Mouse (Mus musculus): Measurements from ENCODE around the gene Emc10.

Gene Emc10

DNA sequence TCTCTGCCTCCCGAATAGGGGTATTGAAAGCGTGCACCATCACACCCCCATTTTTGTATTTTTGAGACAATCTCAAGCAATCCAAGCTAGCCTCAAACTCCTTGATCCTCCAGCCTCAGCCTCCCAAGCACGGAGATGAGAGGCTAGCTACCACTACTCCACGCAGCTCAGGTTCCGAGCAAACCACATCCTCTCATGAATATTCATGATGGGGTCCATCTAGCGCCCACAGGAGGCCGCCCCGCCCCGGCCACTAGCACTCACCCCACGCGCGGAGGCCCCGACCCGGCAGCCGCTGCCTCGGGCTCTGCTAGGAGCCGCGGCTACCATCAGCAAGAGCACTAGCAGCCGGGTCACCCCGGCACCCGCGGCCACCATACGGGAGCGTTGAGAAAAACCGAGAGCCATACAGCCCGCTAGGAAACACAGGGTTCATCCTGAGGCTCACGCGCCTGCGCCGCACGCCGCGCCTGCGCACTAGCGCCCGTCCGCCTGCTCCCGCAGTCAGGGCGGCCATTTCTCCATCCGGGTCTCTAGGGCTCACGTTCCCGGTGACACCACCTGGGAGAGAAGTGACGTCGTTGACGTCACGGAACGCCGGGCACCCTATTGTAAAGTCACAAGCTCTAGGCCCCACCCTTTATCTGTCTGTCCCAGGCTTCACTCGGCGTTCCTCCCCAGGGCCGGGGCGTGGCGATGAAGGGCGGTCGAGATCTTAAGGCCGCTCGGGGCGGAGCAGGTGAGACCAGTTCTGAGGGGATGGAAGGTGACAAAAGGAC lies at the start of gene Emc10, which contains the start of gene Fam71e1:
Gene Emc10 (minus strand): TSS at position 538 of the 779 bp plus-strand sequence.
Gene Fam71e1 (plus strand): TSS at position 590 of the 779 bp plus-strand sequence.
- peak; percentile 99 to 100 for DNase-seq

DNA sequence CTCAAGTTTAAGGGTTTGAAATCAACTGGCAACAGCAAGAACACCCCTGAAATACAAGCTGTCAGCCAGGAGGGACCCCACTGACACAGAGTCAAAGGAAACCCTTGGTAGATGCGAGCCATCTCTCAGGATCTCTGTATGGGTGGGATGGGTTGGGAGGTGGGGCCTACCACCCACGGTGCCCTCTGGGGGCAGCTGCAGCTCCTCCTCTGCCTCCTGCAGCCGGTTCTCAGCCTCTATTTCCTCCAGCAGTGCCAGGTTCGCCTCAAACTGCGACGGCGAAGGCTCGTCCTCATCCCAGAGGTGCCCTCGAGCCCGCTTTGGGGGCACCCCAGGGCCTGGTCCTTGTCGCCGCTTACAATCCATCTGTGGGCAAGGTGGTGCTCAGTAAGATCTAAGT lies 46.7 kb upstream of the Emc10 start:
- no peak for DNase-seq

DNA sequence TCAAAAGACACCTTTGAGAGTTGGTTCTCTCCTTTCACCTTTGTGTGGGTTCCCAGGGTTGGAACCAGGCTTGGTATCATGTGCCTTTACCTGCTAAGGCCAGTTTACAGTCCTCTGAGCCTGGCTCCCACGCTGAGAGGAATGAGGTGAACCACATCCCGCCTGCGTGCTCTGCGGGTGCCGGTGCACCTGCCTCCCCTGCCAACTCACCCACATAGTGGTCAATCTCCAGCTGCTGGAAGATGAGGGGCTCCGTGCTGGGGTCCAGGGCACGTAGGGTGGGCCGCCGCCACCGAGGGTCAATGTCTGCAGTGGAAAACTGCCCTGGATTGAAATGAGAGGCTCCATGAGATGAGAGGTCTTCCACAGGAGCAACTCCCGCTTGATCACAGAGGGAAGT lies 46.2 kb upstream of the Emc10 start:
- no peak for DNase-seq

DNA sequence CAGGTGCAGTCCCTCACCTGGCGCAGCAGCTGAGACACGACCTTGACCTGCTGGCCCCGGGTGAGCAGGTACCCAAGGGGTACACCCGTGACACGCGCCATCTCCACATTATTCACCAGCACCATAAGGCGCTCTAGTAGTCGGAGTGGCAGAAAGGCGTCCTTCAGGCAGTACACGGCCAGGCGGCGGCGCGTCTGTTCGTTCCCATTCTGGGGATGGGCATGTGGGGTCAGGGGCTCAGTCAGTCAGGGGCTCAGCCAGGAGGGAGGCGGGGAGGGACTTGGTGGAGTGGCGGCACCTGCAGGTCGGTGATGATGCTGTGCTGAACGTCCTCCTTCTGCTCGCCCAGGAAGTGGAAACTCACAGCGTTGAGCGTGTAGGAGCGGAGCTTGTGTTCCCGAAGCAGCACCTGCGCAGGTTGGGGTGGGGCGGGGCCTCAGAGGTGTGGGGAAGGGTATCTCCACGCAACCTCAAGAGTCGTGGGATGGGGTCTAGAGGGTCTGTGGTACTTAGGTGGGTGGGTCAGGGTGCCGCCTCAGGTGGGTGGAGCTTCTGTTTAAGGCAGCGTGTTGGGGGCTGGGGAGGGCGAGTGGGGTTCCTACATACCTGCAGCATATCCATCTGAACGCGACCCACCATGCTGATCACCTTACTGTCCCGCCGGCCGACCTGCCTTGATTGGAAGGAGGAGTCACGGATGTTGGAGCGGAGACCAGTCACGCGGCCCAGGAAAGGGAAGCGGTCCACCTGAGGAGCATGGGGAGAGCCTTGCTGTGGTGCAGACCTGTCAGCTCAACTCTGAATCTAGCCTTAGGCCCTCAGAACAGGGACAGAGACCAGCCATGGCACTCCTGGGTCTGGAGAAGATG lies 42.7 kb upstream of the Emc10 start:
- DNase-seq = no peak

DNA sequence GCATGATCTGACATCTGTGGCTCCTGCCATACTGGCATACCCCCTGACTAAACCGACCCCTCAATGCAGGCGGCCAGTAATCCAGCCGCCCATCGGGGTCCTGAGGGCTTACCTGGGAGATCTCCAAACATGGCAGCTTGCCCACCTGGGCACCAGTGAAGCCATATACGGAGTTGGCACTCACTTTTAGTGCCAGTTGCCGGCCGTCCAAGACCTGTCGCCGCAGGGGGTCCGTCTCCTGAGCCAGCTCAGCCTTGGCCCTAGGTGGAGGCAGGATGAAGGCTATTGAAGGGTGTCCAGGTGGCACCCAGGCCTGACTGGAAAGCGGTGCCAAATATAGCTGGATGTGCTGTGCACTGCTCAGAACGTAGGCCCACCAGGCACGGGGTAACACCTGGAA lies 41.2 kb upstream of the Emc10 start:
- peak; percentile 82 to 84 for DNase-seq

DNA sequence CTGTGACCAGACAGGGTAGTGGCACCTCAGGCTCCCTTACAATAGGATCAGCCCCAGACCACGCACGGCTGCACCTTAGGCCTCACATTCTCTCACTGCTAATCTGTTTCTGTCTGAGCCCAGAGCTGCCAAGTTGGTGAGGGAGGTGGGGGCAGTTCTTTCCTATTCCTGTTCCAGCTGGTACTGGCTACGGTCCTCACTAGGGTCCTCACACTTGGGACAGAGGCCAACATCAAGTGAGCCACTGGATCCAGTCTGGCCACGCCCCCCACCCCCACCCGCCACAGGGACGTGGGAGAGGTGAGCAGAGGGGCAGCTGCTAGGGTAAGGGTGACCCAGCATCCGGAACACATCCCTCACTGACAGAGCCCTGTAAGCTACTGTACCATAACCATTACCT lies 40.7 kb upstream of the Emc10 start:
- DNase-seq = peak in 1 of 2 experiments; percentile 40

DNA sequence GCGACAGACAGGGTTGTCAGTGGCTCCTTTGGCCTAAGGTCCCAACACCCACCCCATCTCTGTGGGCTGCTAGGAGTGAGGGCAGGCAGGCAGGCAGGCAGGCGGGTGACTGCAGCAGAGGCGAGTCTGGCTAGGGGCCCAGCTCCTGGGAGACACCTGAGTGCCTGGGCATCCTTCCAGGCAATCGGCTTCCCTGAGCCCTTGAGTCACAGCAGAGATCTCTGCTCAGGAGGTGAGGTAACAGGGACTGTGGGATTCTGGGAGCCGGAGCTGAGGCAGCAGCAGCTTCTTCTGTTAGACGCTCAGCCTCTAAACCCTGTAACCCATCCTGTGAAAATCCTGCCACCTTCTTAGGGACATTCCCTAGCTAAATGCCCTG lies 40.2 kb upstream of the Emc10 start:
- peak; percentile 86 to 90 for DNase-seq

DNA sequence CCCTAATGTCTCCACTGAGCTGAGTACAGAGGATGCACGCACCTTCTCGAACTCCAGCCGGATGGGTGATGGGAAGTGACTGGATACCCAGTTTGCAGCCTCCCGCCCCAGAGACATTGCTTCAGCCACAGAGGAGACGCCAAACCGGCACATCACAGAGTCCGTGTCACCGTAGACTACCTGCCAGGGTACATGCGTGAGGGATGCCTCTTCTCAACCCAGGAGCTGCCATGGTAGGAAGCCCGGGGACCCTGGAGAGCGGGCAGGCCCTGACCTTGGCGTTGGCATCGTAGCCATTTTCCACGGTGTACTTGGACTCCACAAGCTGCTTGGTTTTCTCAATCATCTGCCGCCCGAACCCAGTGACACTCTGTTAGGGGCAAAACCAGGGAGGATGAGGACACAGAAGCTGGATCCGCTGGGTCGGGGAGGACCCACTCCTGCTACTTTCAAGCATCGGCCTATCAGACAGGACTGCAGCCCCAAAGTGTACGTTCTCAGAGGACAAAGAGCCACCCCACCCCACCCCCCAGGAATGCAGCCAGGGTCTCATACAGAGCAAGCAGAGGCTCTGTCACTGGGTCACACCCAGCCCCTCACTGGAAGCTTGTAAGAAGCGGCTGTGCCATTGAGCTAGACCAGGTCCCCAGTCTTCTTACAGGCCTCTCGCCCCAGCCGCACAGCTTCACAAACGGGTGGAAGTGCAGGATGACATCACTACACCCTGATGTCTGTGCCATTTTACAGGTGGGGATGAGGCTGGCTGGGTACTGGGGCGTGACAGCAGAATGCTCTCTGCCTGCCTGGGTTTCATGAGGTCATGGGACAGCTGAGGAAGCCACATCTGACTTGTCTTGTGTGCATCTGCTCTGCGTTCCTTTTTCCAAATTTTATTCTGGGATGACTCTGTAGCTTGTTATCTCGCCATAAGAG lies 39.6 kb upstream of the Emc10 start:
- peak in 1 of 2 experiments; percentile 18 for DNase-seq

DNA sequence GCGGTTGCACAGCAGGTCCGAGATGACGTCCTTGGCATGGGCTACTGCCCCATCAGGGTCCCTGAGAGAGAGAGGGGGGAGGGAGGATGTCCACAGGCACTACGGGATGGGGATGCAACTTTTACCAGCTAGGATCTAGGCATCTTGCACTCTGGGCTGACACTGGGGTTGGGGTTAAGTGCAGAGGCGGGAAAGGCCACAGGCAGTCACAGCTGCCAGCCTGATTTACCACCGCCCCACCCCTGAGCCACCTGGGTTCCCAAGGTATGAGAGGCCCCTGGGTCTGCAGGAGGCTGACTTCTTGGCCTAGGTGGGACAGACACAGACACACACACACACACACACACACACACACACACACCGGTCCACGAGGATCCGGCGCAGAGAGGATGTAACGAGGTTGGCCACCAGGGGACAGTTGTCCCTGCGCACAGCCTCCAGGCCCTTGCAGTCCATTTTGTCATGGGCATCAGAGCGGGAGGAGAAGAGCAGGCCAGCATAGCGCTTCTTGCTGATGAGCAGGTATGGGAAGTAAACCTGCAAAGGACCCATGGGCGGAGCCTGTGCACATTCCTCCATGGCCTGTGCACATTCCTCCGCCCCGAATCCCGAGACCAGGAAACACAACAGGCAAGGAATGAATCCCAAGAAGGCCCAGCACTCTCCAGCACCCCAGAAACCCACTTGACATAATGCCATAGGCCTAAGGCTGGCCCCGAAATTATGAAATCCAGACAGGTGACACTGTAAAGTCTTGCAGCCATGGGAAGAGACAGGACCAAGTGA lies 38.5 kb upstream of the Emc10 start:
- DNase-seq = no peak

DNA sequence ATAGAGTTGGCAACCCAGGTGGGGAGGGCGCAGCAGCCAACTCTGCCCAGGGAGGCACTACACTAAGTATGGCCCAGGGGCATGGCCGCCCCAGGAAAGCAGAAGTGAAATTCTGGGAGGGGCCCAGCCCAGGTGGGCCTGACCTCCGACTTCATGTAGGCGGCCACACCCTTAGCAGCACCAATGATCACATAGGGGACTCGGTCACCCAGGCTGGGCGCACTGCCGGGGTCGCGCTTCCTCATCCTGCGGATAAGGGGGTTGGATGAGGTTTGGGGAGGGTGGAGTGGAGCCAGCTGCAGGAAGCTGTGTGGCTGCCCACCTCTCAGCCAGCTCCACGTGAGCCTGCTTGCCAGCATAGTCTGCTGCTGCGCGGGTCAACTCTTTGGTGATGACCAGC lies 37.9 kb upstream of the Emc10 start:
- DNase-seq = no peak

DNA sequence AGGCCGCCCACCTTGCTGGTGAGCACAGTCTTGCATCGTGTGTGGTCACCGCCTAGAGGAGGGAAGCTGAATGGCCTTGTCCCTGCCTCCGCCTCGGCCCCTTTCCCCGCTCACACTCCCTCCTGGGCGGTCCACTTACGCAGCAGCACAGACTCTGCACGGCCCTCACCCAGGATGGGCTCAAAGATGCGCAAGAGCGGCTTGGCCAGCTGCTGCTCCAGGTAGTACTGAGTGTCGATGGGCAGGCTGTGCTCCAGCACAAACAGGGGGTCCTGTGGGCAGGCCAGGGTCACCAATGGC lies 37.4 kb upstream of the Emc10 start:
- DNase-seq = no peak

DNA sequence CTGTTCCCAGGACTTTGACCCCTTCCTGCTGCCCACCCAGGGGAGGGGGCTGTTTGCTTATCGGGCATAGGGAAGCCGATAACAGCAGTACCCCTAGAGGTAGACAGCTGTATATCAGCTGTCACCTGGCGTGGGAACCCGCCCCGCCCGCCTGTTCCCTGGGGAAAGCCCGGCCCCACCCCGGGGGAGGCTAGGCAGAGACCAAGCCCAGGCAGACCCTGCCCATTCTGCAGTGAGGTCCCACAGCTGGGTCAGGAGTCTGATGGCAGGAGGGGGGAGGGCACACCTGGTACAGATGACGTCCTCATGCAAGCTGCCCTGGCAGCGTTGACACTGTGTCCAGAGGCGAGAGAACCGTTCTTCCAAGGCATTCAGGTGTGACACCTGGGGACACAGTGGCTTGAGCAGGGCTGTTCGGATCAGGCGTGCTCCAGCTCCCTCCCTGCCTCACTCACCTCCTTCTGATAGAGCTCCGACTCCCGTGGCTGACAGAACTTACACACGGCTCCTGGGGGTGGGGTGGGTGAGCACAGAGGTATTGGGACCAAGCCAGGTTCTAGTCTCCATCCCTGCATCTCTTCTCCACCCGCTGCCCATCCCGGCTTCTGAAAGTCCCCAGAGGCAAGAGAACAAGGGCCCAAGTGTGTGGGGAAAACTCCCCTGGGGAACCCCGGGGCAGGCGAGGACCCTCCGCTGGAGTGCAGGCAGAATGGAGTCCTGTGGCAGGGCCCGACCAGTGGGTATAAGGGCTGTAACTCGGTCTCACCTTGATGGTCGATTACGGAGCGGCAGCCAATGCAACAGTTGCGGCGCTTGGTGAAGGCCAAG lies 36.8 kb upstream of the Emc10 start:
- DNase-seq = no peak

DNA sequence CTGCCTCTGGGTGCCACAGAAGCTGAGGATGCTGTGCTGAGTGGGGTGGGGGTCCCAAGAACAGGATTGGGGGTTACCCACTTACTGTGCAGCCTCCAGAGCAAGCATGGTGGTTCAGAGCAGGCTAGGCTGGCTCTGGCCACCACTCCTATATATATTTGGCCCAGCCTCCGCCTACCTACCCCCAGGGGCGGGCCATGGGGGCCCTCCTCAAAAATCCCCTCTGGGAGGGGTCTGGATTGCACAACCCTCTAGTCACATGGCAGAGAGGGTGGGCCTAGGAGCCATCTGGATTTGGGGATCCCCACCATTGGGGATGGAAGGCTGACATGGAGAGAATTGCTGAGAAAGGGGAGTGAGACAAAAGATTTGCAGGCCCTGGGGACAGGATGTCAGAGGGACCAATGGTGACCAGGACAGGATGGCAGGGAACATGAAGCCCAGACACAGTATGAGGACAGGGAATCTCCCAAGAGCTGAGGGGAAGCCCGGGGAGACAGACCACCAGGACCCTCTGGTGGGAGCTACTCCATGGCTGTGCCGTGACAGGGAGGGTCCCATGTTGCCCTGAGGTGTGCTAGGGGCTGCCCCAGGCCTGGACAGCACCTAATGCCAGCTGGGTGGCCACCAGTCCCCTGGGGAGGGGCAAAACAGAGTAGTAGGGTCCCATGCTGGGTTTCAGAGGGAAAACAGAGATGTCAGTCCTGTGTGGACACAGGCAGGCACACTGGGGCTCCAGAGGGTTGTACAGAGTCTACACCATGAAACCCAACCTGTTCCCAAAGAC lies 35.8 kb upstream of the Emc10 start, which contains the start of gene Spib:
Gene Spib (minus strand): TSS at position 126 of the 787 bp plus-strand sequence.
- DNase-seq = no peak

DNA sequence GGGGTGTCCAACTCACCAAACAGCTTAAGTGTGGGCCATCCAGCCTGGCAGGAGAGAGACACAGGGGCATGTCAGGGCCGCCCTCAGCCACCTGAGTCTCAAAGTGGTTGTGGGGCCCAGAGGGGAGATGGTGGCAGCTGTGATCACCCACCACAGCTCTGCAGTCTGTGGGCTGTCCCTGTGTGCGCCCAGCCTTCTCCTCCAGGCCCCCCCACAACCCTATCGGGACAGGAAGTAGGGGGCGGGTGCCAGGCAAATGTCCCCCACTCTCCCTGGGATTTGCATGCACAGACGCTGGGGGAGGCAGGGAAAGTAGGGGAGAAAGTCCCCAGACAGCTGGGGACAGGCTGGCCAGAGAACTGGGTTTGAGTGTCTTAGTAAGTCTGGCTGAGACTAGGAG lies 34.9 kb upstream of the Emc10 start:
- DNase-seq = no peak

DNA sequence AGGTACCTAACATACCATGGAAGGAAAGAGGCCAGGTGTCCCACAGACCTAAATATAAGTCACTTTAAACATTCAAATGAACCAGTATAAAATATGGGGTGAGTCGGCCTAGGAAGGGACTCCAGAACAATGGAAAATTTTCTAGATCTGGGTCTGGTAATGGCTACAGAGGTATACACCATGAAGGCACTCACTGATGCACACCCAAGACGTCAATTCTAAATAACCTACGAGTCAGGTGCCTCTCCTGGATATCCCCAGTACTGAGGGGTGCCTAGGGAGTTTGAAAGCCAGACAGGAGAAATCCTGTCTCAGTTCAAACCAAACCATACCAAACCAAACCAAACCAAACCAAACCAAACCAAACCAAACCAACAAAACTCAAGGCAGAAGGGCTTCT lies 34.2 kb upstream of the Emc10 start:
- no peak for DNase-seq

DNA sequence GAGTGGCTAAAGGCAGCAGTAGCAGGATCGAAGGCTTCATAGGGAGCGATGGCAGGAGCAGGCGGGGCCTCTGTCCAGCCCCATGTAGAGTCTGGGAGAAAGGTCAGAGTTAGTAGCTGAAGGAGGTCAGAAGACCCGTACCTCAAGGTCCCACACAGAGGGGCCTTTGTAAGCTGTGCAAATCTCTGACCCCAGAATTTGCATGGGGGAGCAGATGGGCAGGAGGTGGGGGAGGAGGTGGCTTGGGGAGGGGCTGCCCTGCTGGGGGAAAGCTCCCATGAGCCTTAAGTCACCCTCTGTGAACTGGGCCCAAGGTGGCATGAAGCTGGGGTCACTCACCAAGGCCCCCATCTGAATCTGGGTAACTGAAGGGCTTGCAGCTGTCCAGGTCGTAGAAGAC lies 33.2 kb upstream of the Emc10 start:
- no peak for DNase-seq

DNA sequence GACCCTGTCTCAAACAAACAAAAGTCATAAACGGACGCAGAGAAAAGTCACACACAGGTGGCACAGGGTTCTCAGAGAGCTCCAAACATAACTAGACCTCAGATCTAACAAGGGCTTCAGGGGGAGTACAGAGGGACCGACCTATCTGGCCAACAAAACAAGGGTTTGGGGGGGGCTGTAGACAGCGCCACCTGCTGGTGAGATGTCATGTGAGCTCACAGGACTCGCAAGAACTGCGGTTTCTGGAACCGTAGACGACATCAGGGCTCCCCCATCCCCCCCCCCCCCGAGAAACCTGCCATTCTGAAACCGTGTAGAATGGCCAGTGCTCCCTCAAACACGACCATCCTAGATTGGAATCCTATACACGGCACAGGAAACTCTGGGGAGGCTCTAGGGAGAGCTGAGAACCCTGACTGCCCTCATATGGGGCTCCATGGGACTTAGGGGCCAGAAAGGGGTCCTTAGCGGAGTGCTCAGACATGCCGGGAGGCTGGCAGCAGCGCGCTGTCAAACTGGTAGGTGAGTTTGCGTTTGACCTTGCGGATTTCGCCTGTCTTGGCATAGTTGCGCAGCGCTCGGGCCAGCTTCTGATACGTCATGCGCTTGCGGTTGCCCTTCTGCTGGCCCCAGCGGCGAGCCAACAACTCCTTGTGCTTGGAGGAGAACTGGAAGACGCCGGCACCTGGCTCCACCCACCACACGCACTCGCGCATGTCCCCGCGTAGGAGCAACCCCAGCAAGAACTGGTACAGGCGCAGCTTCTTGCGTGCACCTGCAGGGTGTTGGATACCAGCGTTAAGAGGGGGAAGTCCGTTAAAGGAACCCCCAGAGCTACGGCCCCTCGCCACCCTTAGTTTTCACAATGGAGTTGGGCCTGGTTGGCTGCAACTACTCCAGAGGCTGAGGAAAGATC lies 31.4 kb upstream of the Emc10 start:
- DNase-seq = peak; percentile 85 to 93

DNA sequence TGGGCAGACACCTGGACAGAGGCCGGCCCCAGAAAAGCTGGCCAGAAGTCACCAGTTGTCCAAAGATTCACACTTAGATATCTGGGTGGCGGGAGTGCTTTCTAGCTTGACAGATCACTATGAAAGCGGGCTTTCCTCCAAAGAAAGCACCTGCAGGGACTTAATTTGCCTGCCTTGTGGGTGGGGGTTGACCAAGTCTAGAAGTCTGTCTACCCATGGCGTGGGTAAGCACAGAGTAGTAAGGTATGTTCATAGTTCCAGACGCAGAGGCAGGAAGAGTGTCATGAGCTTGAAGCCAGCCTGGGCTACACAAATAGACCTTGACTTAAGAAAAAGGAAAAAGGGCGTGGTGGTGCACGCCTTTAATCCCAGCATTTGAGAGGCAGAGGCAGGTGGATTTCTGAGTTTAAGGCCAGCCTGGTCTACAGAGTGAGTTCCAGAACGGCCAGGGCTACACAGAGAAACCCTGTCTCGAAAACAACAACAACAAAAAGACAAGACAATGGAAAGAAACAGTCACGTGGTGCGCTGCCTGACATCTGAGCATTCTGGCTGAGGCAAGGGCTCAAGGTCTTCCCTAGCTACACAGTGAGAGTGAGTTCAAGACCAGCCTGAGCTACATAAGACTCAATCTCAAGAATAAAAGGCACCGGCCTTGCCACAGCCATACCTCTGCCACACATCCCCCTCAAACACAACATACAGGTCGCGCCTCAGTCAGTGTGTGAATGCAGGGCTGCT lies 30.3 kb upstream of the Emc10 start:
- DNase-seq = no peak
